Mouse (Mus musculus) CH12.LX (cell line): ENCODE data around the gene Fbxo41.

Experiments used
- CHD2 ChIP-seq: IDR thresholded peaks from 2 replicates; pipeline ENCODE4 v1.6.1; 2011; ENCODE audit warnings: low read length, improper control_type of control experiment
- GABPA ChIP-seq: IDR thresholded peaks from 2 replicates; pipeline ENCODE4 v1.6.1; 2012; ENCODE audit warnings: low read depth, low read length, improper control_type of control experiment, inconsistent platforms; ENCODE audit not compliant: insufficient replicate concordance
- TCF12 ChIP-seq: IDR thresholded peaks from 2 replicates; pipeline ENCODE4 v1.6.1; 2014; ENCODE audit warnings: low read depth, mild to moderate bottlenecking, inconsistent platforms, low read length, improper control_type of control experiment

DNA sequence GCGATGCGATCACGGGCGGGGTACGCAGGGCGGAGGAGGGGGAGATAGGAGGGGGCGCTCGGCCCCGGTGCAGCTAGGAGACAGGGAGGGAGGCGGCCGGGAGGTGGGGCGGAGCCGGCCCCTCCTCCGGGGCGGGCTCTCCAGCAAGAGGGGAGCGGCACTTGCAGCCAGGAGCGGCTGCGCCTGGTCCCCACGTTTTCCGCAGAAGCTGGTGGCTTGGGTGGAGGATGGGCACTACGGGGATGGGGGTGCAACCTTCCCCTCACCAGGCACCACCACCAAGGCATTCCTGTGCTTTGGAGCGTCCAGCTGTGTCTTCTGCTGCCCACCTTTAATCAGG lies at the start of gene Fbxo41:
- TF ChIP-seq GABPA, result no peak
- TF ChIP-seq TCF12, result no peak
- no peak for TF ChIP-seq CHD2
